Mouse (Mus musculus): ENCODE results near the gene Scfd2.

DNA sequence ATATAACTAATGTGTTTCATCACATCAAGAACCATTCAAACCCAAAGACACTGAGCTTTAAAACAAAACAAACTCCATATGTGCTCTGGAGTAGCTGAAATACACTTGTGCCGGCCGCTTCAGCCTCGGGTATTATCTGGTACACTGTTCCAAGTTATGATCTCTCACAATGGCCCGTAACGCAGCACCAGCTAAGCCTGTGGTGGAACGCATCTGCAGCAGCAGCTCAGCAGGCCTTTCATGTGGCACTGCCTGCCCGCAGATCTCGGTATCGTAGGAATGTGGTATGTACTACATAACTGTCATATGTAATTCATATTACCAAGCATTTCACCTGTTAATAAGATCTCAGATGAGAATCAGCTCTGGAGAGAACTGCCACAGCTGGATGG lies 164.9 kb downstream of the Scfd2 start:
- TF ChIP-seq CTCF (IDR thresholded peaks at IDR 0.05; ENCODE audit: extremely low read depth, insufficient read depth, low read length) (no peak), POLR2A (IDR thresholded peaks at IDR 0.05; ENCODE audit: extremely low read depth, insufficient read depth, low read length) (no peak)
